Mouse (Mus musculus): ENCODE measurements around the gene Dnajb14.

DNA sequence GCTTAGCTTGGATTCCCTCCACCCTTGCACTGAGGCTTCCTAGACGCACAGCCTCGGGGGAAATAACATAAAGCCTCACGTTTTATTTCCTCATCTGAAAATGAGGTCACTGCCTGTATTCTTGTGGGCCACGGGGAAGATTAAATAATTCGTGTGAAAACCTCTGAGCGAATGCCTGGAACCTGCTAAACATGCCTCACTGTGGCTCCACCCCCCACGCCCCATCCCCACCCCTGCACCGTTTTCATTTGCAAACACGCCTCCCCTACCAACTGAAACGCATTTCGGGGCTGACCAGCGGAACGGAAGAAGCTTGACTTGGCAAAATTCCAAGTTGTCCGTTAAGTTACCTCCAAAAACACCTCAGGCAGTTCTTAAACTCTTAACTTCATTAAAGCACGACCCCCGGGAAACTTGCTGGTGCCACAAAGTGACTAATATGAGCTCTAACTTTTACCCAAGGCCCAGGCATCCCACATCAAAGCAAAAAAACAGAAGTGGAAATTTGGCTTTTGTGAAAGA, 88.1 kb downstream of the Dnajb14 start:
- TF ChIP-seq POLR2A (IDR thresholded peaks at IDR 0.05; ENCODE audit: borderline replicate concordance, extremely low read depth, insufficient read depth, insufficient read length, poor library complexity, severe bottlenecking), result no peak
- no peak for TF ChIP-seq CTCF (IDR thresholded peaks at IDR 0.05; ENCODE audit: borderline replicate concordance, extremely low read depth, insufficient read depth, insufficient read length)

Data from brain, embryonic 14.5 days (tissue).